Mouse (Mus musculus) kidney, adult 2 months (tissue): Measurements from ENCODE around the gene Rer1.

Experiments
- CTCF ChIP-seq: fragments of 200-500 bp; conservative IDR thresholded peaks from 2 replicates; pipeline ENCODE4 v1.5.1; 2011; ENCODE audit warnings: low read depth, mild to moderate bottlenecking, control low read depth, low read length, moderate library complexity, mixed read lengths; ENCODE audit not compliant: insufficient read depth, insufficient read length
- POLR2A ChIP-seq: fragments of 200-500 bp; IDR thresholded peaks from one replicate; pipeline ENCODE4 v1.6.1; 2011; ENCODE audit warnings: low read depth, low read length, control low read depth

- no peak for TF ChIP-seq POLR2A
- TF ChIP-seq CTCF, result 0 out of 2 replicates have a peak, but pooled peaks have one; percentile 18
These were observed 21.7 kb downstream of the Rer1 start for GRCm38 (mm10) chr4:155064474-155064873.
